Mouse (Mus musculus): ENCODE measurements around the gene Man1c1. TPM values are rescaled to one million over a fixed set of nuclear protein-coding genes. Genes with fewer than 3 reads are reported as not detected.
A peak's percentile ranks its signal among the peaks of the same experiment; 100 is the strongest.

Gene Man1c1
- polyA plus RNA-seq, 1 experiment from 2014 or later: 7.2 TPM

- WGBS: 95% methylated on average over 11 of the region's 11 CpGs
- Histone ChIP-seq H3K27ac (no peak overlapping the region), H3K9me3 (ENCODE audit: control insufficient read depth, low read length) (no peaks in the 10 kb centered on the region), H3K4me2 (replicated peaks) (no peak overlapping the region), H3K36me3 (replicated peaks; ENCODE audit: control insufficient read depth, insufficient read depth) (no peaks in the 10 kb centered on the region), H3K27me3 (ENCODE audit: control insufficient read depth, insufficient read depth, low read length) (no peaks in the 10 kb centered on the region), H3K9ac (no peak overlapping the region), H3K4me1 (replicated peaks; ENCODE audit: control insufficient read depth, insufficient read depth, low read length) (no peaks in the 10 kb centered on the region; the same call in 1 of the 2 replicates), H3K4me3 (replicated peaks; ENCODE audit: low read length) (no peak overlapping the region)
- ATAC-seq (ENCODE audit: low FRiP score) (no peak), DNase-seq (ENCODE audit: low spot score) (no peak)
These were observed 189.7 kb downstream of the Man1c1 start for GRCm38 (mm10) chr4:134514309-134514930.

- Histone ChIP-seq H3K36me3 (replicated peaks; ENCODE audit: control insufficient read depth, insufficient read depth) (peaks cover 7% of the 10 kb centered on the region), H3K4me2 (replicated peaks) (peak overlapping the region; percentile 25), H3K4me3 (replicated peaks; ENCODE audit: low read length) (no peak overlapping the region), H3K27ac (no peak overlapping the region), H3K4me1 (replicated peaks; ENCODE audit: control insufficient read depth, insufficient read depth, low read length) (no peaks in the 10 kb centered on the region; the same call in 1 of the 2 replicates), H3K9ac (no peak overlapping the region), H3K27me3 (ENCODE audit: control insufficient read depth, insufficient read depth, low read length) (no peaks in the 10 kb centered on the region), H3K9me3 (ENCODE audit: control insufficient read depth, low read length) (no peaks in the 10 kb centered on the region)
- ATAC-seq (ENCODE audit: low FRiP score): no peak
- 30% methylated on average over 15 of the region's 15 CpGs for WGBS
- DNase-seq (ENCODE audit: low spot score): no peak
These were observed 191.3 kb downstream of the Man1c1 start for GRCm38 (mm10) chr4:134512798-134513197.

- Histone ChIP-seq H3K4me3 (replicated peaks; ENCODE audit: low read length) (no peak overlapping the region), H3K27ac (no peak overlapping the region), H3K36me3 (replicated peaks; ENCODE audit: control insufficient read depth, insufficient read depth) (peaks cover 16% of the 10 kb centered on the region), H3K4me2 (replicated peaks) (peak overlapping the region; percentile 71; the same call in 1 of the 2 replicates), H3K9me3 (ENCODE audit: control insufficient read depth, low read length) (no peaks in the 10 kb centered on the region), H3K9ac (no peak overlapping the region), H3K27me3 (ENCODE audit: control insufficient read depth, insufficient read depth, low read length) (no peaks in the 10 kb centered on the region), H3K4me1 (replicated peaks; ENCODE audit: control insufficient read depth, insufficient read depth, low read length) (no peaks in the 10 kb centered on the region; the same call in 1 of the 2 replicates)
- no peak for ATAC-seq (ENCODE audit: low FRiP score)
- WGBS: 80% methylated on average over 6 of the region's 6 CpGs
- no peak for DNase-seq (ENCODE audit: low spot score)
These were observed 192.4 kb downstream of the Man1c1 start for GRCm38 (mm10) chr4:134511730-134512129.

Small RNA genes lying within 50 kb of the gene (microRNA-seq; reads per million reads assigned to microRNA genes)
- not detected for gene Mir6403

Other genes with a start within 250 kb of the Man1c1 start
- 5,273 and 5,278 TPM in 2 replicates for gene Stmn1, start 236.0 kb downstream of the Man1c1 start, polyA plus RNA-seq (2014; fragmentation: Nextera tagmentation; extraction: Ambion mirVana)
- gene Paqr7, start 207.6 kb downstream of the Man1c1 start, polyA plus RNA-seq (2014; fragmentation: Nextera tagmentation; extraction: Ambion mirVana): 11.5 and 12.4 TPM in 2 replicates
- 0.40 and 0.91 TPM in 2 replicates for gene Aunip, start 193.3 kb downstream of the Man1c1 start, polyA plus RNA-seq (2014; fragmentation: Nextera tagmentation; extraction: Ambion mirVana)
- gene Mtfr1l, start 168.9 kb downstream of the Man1c1 start, polyA plus RNA-seq (2014; fragmentation: Nextera tagmentation; extraction: Ambion mirVana): 184 and 202 TPM in 2 replicates
- gene Selenon, start 152.1 kb downstream of the Man1c1 start, polyA plus RNA-seq (2014; fragmentation: Nextera tagmentation; extraction: Ambion mirVana): 10.9 and 12.8 TPM in 2 replicates
- gene Ldlrap1, start 63.7 kb upstream of the Man1c1 start, polyA plus RNA-seq (2014; fragmentation: Nextera tagmentation; extraction: Ambion mirVana): 2.3 and 2.7 TPM in 2 replicates
- gene Maco1, start 149.1 kb upstream of the Man1c1 start, polyA plus RNA-seq (2014; fragmentation: Nextera tagmentation; extraction: Ambion mirVana): 83.2 and 93.2 TPM in 2 replicates
- gene Rhd, start 160.2 kb upstream of the Man1c1 start, polyA plus RNA-seq (2014; fragmentation: Nextera tagmentation; extraction: Ambion mirVana): 0.75 and 1.4 TPM in 2 replicates
- 197 and 203 TPM in 2 replicates for gene Tmem50a, start 210.7 kb upstream of the Man1c1 start, polyA plus RNA-seq (2014; fragmentation: Nextera tagmentation; extraction: Ambion mirVana)
- gene Rsrp1, start 219.3 kb upstream of the Man1c1 start, polyA plus RNA-seq (2014; fragmentation: Nextera tagmentation; extraction: Ambion mirVana): 405 and 417 TPM in 2 replicates
- 47.7 and 50.2 TPM in 2 replicates for gene Syf2, start 226.6 kb upstream of the Man1c1 start, polyA plus RNA-seq (2014; fragmentation: Nextera tagmentation; extraction: Ambion mirVana)